Mouse (Mus musculus): ENCODE results near the gene Gbp3. TPM values are rescaled to one million over a fixed set of nuclear protein-coding genes. Genes with fewer than 3 reads are reported as not detected.
"Not testable (repeated sequence)": the region's sequence is repeated elsewhere in the genome, so short reads cannot be mapped to it uniquely, and the experiment has no call there.

The Gbp3 gene
- total and polyA plus RNA-seq, 3 experiments, result 0.35 to 0.85 TPM; not detected in 1

- no peaks in the 10 kb centered on the region for H3K36me3 ChIP-seq (ENCODE audit: control insufficient read depth in 1 of 2, insufficient read depth in 2 of 2, low read length in 2 of 2)
- peaks cover 2% of the 10 kb centered on the region in 2 experiments; a peak in 1 of 4 replicates for H3K4me1 ChIP-seq (ENCODE audit: control insufficient read depth in 1 of 2, insufficient read depth in 2 of 2, low read length in 2 of 2)
- no peak for TF ChIP-seq EP300 (IDR thresholded peaks at IDR 0.05; ENCODE audit: low read depth in 1 of 2, low read length in 2 of 2)
- TF ChIP-seq ELF1 (IDR thresholded peaks at IDR 0.05; ENCODE audit: low read depth, low read length), result no peak
- no peak for TF ChIP-seq TBP (IDR thresholded peaks at IDR 0.05; ENCODE audit: low read depth, low read length)
- TF ChIP-seq KAT2A (conservative IDR thresholded peaks at IDR 0.05; ENCODE audit: low read depth, low read length), result no peak
- TF ChIP-seq TCF12 (IDR thresholded peaks at IDR 0.05; ENCODE audit: low read depth, low read length), result no peak
- TF ChIP-seq ZC3H11A (IDR thresholded peaks at IDR 0.05; ENCODE audit: low read depth, low read length), result no peak
- no peak for TF ChIP-seq UBTF (IDR thresholded peaks at IDR 0.05; ENCODE audit: borderline replicate concordance, insufficient read depth, low read depth, low read length)
- TF ChIP-seq POLR2AphosphoS5 (IDR thresholded peaks at IDR 0.05; ENCODE audit: borderline replicate concordance, low read depth, low read length), result no peak
- TF ChIP-seq BHLHE40 (IDR thresholded peaks at IDR 0.05; ENCODE audit: borderline replicate concordance, low read depth, low read length), result no peak
- TF ChIP-seq NRF1 (IDR thresholded peaks at IDR 0.05; ENCODE audit: insufficient read depth, low read depth, low read length, poor library complexity, severe bottlenecking), result no peak
- TF ChIP-seq ZKSCAN1 (IDR thresholded peaks at IDR 0.05; ENCODE audit: low read depth, low read length), result no peak
- TF ChIP-seq MAZ (IDR thresholded peaks at IDR 0.05; ENCODE audit: low read depth, low read length), result no peak
- TF ChIP-seq ZNF384 (IDR thresholded peaks at IDR 0.05; ENCODE audit: low read depth, low read length), result no peak
- DNase-seq (ENCODE audit: low read depth, low spot score), result no peak
- no peak overlapping the region for H3K9ac ChIP-seq (ENCODE audit: control insufficient read depth, low read depth, low read length, poor library complexity, severe bottlenecking)
- no peaks in the 10 kb centered on the region for H3K9me3 ChIP-seq (replicated peaks; ENCODE audit: insufficient read depth, low read length)
- no peaks in the 10 kb centered on the region for H3K79me2 ChIP-seq (ENCODE audit: control insufficient read depth, insufficient read depth, low read length, poor library complexity)
- no peak overlapping the region for H3K27ac ChIP-seq (ENCODE audit: control insufficient read depth, low read depth, low read length)
- H3K27me3 ChIP-seq (ENCODE audit: control insufficient read depth in 1 of 2, insufficient read depth in 2 of 2, low read length in 2 of 2), result no peaks in the 10 kb centered on the region; a peak in 1 of 4 replicates
- no peak overlapping the region for H3K4me3 ChIP-seq (ENCODE audit: control insufficient read depth in 1 of 2, insufficient read depth in 1 of 2, low read depth in 2 of 2, low read length in 2 of 2)
These were observed 1.8 kb downstream of the Gbp3 start for GRCm38 (mm10) chr3:142561666-142562065.

GRCm38 (mm10) chr3:142567490-142567889, 7.7 kb downstream of the Gbp3 start:
- DNase-seq (ENCODE audit: low read depth, low spot score), result not testable (repeated sequence)

GRCm38 (mm10) chr3:142570738-142571137, 10.9 kb downstream of the Gbp3 start:
- Histone ChIP-seq H3K4me1 (ENCODE audit: control insufficient read depth in 1 of 2, insufficient read depth in 2 of 2, low read length in 2 of 2) (no peaks in the 10 kb centered on the region), H3K27me3 (ENCODE audit: control insufficient read depth in 1 of 2, insufficient read depth in 2 of 2, low read length in 2 of 2) (no peaks in the 10 kb centered on the region), H3K27ac (ENCODE audit: control insufficient read depth, low read depth, low read length) (no peak overlapping the region), H3K4me3 (ENCODE audit: control insufficient read depth in 1 of 2, insufficient read depth in 1 of 2, low read depth in 2 of 2, low read length in 2 of 2) (no peak overlapping the region), H3K36me3 (ENCODE audit: control insufficient read depth in 1 of 2, insufficient read depth in 2 of 2, low read length in 2 of 2) (no peaks in the 10 kb centered on the region), H3K9me3 (replicated peaks; ENCODE audit: insufficient read depth, low read length) (no peaks in the 10 kb centered on the region), H3K79me2 (ENCODE audit: control insufficient read depth, insufficient read depth, low read length, poor library complexity) (no peaks in the 10 kb centered on the region), H3K9ac (ENCODE audit: control insufficient read depth, low read depth, low read length, poor library complexity, severe bottlenecking) (no peak overlapping the region)
- no peak for TF ChIP-seq RAD21 (IDR thresholded peaks at IDR 0.05; ENCODE audit: low read depth, low read length)
- no peak for TF ChIP-seq TAL1 (IDR thresholded peaks at IDR 0.05; ENCODE audit: low read length)
- no peak for TF ChIP-seq POLR2AphosphoS2 (IDR thresholded peaks at IDR 0.05; ENCODE audit: low read length)
- no peak for TF ChIP-seq TCF12 (IDR thresholded peaks at IDR 0.05; ENCODE audit: low read depth, low read length)
- TF ChIP-seq MAX (IDR thresholded peaks at IDR 0.05; ENCODE audit: low read length), result no peak
- TF ChIP-seq MYB (IDR thresholded peaks at IDR 0.05; ENCODE audit: low read depth, low read length), result no peak
- no peak for TF ChIP-seq EP300 (IDR thresholded peaks at IDR 0.05; ENCODE audit: low read depth in 1 of 2, low read length in 2 of 2)
- TF ChIP-seq USF1 (IDR thresholded peaks at IDR 0.05; ENCODE audit: low read depth, low read length), result no peak
- TF ChIP-seq MAZ (IDR thresholded peaks at IDR 0.05; ENCODE audit: low read depth, low read length), result no peak
- no peak for TF ChIP-seq POLR2AphosphoS5 (IDR thresholded peaks at IDR 0.05; ENCODE audit: borderline replicate concordance, low read depth, low read length)
- no peak for TF ChIP-seq GATA1 (IDR thresholded peaks at IDR 0.05; ENCODE audit: low read depth, low read length)
- TF ChIP-seq ZC3H11A (IDR thresholded peaks at IDR 0.05; ENCODE audit: low read depth, low read length), result no peak
- TF ChIP-seq MAFK (IDR thresholded peaks at IDR 0.05; ENCODE audit: borderline replicate concordance, low read depth, low read length), result no peak
- DNase-seq (ENCODE audit: low read depth, low spot score), result no peak

More at GRCm38 (mm10) chr3:142567490-142567889, 7.7 kb downstream of the Gbp3 start:
- H3K79me2 ChIP-seq (ENCODE audit: control insufficient read depth, insufficient read depth, low read length, poor library complexity); H3K9ac ChIP-seq (ENCODE audit: control insufficient read depth, low read depth, low read length, poor library complexity, severe bottlenecking); H3K27me3 ChIP-seq (ENCODE audit: control insufficient read depth in 1 of 2, insufficient read depth in 2 of 2, low read length in 2 of 2); H3K4me1 ChIP-seq (ENCODE audit: control insufficient read depth in 1 of 2, insufficient read depth in 2 of 2, low read length in 2 of 2); H3K4me3 ChIP-seq (ENCODE audit: control insufficient read depth in 1 of 2, insufficient read depth in 1 of 2, low read depth in 2 of 2, low read length in 2 of 2); H3K36me3 ChIP-seq (ENCODE audit: control insufficient read depth in 1 of 2, insufficient read depth in 2 of 2, low read length in 2 of 2); H3K27ac ChIP-seq (ENCODE audit: control insufficient read depth, low read depth, low read length); H3K9me3 ChIP-seq (replicated peaks; ENCODE audit: insufficient read depth, low read length): not testable (repeated sequence)

All from MEL (cell line).